Mouse (Mus musculus) olfactory bulb, adult 2 months (tissue): Measurements from ENCODE around the gene 5730455P16Rik.

ENCODE experiments used
- CTCF ChIP-seq: fragments of 200-500 bp; IDR thresholded peaks from 2 replicates; pipeline ENCODE4 v1.5.1; 2012; ENCODE audit warnings: low read depth, mild to moderate bottlenecking, low read length, moderate library complexity; ENCODE audit not compliant: insufficient read depth
- POLR2A ChIP-seq: fragments of 200-500 bp; IDR thresholded peaks from 2 replicates; pipeline ENCODE4 v1.6.1; 2012; ENCODE audit warnings: mild to moderate bottlenecking, low read depth, low read length, moderate library complexity; ENCODE audit not compliant: insufficient read depth

DNA sequence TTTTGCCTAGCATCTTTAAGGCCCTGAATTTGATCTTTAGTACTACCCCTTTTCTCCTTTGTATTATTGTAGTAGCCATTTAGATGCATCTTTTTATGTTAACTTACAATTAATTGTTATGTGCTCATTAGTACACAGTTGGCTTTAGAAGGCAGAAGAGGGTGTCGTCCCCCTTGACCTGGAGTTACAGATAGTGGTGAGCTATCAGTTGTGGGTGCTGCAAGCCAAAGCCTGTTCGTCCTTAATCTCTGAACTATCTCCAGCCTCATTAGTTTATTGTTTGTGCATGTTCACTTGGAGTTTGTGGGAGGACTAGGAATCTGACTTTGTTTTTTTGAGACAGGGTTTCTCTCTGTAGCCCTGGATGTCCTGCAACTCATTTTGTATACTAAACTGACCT lies 9.0 kb upstream of the 5730455P16Rik start:
- TF ChIP-seq POLR2A (no peak), CTCF (no peak)
